Mouse (Mus musculus) hindbrain, embryonic 12.5 days (tissue): ENCODE measurements around the gene Hoxd10. TPM values are rescaled to one million over a fixed set of nuclear protein-coding genes. Genes with fewer than 3 reads are reported as not detected.
A peak's percentile ranks its signal among the peaks of the same experiment; 100 is the strongest.

Source experiments
- ATAC-seq: fragments of 200-750 bp; cut with Nextera tagmentation; 2 replicates; pipeline ENCODE4 v1.8.0; 2017; ENCODE audit warnings: moderate TSS enrichment; ENCODE audit not compliant: low FRiP score
- H3K27ac ChIP-seq: fragments of 300-500 bp; sonication (generic); 2 replicates; pipeline ENCODE4 v1.5.1; 2016; ENCODE audit warnings: mild to moderate bottlenecking
- H3K27me3 ChIP-seq: fragments of 300-500 bp; sonication (generic); 2 replicates; pipeline ENCODE4 v1.6.1; 2016; ENCODE audit warnings: mild to moderate bottlenecking
- H3K36me3 ChIP-seq: fragments of 300-500 bp; sonication (generic); 2 replicates; pipeline ENCODE4 v1.6.1; 2016; ENCODE audit warnings: mild to moderate bottlenecking
- H3K4me1 ChIP-seq: fragments of 300-500 bp; sonication (generic); 2 replicates; pipeline ENCODE4 v1.6.1; 2016
- H3K4me2 ChIP-seq: fragments of 300-500 bp; sonication (generic); replicated peaks from 2 replicates; pipeline ENCODE4 v1.6.1; 2016; ENCODE audit warnings: mild to moderate bottlenecking
- H3K4me3 ChIP-seq: fragments of 300-500 bp; sonication (generic); 2 replicates; pipeline ENCODE4 v1.5.1; 2016; ENCODE audit warnings: mild to moderate bottlenecking
- H3K9ac ChIP-seq: fragments of 300-500 bp; sonication (generic); 2 replicates; pipeline ENCODE4 v1.6.1; 2016; ENCODE audit warnings: mild to moderate bottlenecking, moderate library complexity
- H3K9me3 ChIP-seq: fragments of 300-500 bp; sonication (generic); replicated peaks from 2 replicates; pipeline ENCODE4 v1.6.1; 2016; ENCODE audit warnings: mild to moderate bottlenecking
- WGBS: fragments of 180-500 bp; shearing (Covaris S2); methylation state at CpG from one replicate; pipeline ENCODE4 v1.1.7; 2016; 5-methylcytosine and 5-hydroxymethylcytosine counted together
- polyA plus RNA-seq: library from polyadenylated mRNA; unstranded; fragments of >200 nt; fragmentation: Nextera tagmentation; extraction: Ambion mirVana; gene quantifications from 2 replicates; pipeline ENCODE4 v1.2.1, GENCODE M21; 2016

The Hoxd10 gene
- polyA plus RNA-seq, 1 experiment from 2014 or later: not detected

DNA sequence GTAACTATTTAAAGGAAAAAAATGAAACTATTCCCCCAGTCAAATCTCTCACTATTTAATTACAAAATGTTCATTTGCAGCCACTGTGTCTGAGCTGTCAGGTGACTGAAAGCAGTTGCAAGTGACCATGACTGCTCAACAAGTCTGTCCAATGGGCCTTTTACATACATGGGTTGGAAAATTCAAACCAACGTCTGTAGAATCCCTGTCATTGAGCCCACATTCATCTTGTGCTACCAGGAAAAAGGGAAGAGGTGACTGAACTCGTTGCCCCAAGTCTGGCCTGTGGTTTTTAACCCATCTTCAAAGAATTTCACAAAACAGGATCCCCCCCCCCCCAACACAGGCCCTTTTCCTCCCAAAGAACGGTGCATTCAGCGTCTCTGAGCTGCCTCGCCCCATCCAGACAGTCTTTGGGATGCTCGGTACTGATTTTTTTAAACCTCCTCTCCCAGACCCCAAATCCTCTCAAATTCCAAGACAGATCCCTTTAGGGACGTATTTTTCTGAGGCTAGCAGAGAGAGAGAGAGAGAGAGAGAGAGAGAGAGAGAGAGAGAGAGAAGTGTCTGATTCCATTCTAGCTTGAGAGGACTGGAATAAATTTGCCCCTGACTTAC is 4.2 kb downstream of the Hoxd10 start:
- Histone ChIP-seq H3K27ac (no peak overlapping the region), H3K4me3 (no peak overlapping the region), H3K27me3 (peaks cover 99% of the 10 kb centered on the region), H3K9ac (no peak overlapping the region), H3K4me1 (peaks cover 10% of the 10 kb centered on the region), H3K9me3 (0 out of 2 replicates have a peak, but pooled peaks cover 3% of the 10 kb centered on the region), H3K36me3 (no peaks in the 10 kb centered on the region), H3K4me2 (no peak overlapping the region)
- no peak for ATAC-seq
- WGBS: under 1% methylated on average over 7 of the region's 7 CpGs

DNA sequence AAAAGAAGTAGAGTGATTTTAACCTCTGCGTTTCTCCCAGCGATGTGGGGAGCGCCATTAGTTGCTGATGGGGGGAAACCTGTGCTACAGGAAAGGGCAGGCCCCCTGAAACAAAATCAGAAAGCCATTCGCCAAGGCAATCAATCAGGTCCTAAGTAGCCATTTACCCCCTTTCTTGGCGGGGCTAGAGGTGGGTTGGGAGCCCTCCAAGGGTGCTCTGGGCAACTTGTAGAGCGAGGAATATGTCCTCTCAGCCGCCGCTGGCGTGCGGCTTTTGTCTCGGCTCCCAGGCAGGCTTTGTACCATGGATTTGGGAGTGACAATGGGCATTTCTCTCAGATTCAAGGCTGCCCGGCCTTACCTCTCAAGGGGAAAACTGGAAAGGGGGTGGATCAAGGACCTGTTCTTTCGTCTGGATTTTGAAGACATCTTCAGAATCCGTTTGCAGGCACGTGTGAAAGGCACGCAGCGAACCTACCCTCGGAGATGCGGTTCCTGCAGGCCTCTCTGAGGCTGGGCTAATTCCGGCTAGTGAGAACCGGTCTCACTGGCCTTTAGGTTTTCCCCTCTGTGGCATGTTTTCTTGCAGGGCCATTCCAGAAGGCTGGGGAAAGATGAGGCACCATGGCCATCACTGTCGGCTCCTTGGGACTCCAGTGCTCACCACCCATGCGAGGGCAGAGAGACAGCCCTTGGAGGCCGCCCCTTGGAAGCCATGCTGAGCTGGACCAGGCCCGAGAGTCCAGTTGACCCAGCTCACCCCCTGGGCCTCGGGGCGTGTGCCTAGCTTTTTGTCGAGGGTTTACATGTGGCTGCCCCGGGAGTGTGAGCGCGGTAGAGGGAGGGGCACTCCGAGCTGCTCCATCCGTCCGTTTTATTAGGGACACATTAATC is 5.0 kb downstream of the Hoxd10 start:
- Histone ChIP-seq H3K27ac (no peak overlapping the region), H3K4me1 (peaks cover 10% of the 10 kb centered on the region), H3K27me3 (peaks cover 99% of the 10 kb centered on the region), H3K4me2 (no peak overlapping the region), H3K36me3 (no peaks in the 10 kb centered on the region), H3K9ac (no peak overlapping the region), H3K9me3 (no peaks in the 10 kb centered on the region), H3K4me3 (no peak overlapping the region)
- under 1% methylated on average over 34 of the region's 34 CpGs for WGBS
- no peak for ATAC-seq

DNA sequence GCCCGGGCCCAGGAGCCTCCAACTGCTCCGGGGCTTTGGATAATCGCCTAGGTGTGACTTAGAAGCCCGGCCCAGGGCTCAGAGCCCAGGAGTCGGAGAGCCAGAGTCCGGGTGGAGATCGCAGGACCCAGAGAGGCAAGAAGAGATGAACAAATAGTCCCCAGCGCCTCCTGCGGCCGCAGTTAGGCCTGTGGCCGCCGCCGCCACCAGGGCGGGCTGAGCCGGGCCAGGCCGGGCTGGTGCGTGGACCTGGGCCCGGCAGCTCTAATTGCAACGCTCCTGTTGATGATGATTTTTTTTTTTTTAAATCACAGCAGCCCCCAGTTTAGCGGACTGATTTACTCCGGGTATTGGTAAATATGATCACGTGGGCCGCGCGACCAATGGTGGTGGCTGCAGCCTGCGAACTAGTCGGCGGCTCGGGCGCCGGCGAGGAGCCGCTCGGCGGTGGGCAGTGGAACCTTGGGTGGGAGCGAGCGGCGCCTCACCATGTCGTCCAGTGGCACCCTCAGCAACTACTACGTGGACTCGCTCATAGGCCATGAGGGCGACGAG is 5.9 kb downstream of the Hoxd10 start, which contains the start of gene Hoxd9:
Gene Hoxd9 (plus strand): TSS at position 161 of the 555 bp plus-strand sequence.
- Histone ChIP-seq H3K4me2 (peak within 1 kb of the TSS; percentile 48), H3K4me1 (peaks cover 10% of the 10 kb centered on the region), H3K36me3 (no peaks in the 10 kb centered on the region), H3K27ac (no peak within 1 kb of the TSS), H3K9ac (no peak within 1 kb of the TSS), H3K4me3 (peak within 1 kb of the TSS; percentile 24), H3K9me3 (no peaks in the 10 kb centered on the region), H3K27me3 (peaks cover 97% of the 10 kb centered on the region)
- under 1% methylated on average over 43 of the region's 43 CpGs for WGBS
- peak; percentile 80 for ATAC-seq

DNA sequence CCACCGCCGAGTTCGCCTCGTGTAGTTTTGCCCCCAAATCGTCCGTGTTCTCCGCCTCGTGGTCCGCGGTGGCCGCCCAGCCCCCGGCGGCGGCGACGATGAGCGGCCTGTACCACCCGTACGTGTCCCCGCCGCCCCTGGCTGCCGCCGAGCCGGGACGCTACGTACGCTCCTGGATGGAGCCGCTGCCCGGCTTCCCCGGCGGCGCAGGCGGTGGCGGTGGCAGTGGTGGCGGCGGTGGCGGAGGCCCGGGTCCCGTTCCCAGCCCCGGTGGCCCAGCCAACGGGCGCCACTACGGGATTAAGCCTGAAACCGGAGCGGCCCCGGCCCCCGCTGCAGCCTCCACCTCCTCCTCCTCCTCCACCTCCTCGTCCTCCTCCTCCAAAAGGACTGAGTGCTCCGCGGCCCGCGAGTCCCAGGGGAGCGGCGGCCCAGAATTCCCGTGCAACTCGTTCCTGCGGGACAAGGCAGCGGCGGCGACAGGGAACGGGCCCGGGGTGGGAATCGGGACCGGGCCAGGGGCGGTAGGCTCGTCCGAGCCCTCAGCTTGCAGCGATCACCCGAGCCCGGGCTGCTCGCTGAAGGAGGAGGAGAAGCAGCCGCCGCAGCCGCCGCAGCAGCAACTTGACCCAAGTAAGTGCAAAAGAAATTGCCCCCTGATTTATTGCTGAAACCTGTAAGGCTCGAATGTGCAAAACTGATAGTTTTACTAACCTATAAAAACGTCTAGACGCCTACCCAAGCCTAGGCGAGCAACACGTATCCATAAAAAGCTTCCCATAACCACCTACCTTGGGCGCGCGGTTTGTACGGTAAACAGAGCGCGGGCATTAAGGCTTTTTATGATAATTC is 6.7 kb downstream of the Hoxd10 start:
- peak overlapping the region; percentile 48 for H3K4me2 ChIP-seq
- peaks cover 10% of the 10 kb centered on the region for H3K4me1 ChIP-seq
- no peaks in the 10 kb centered on the region for H3K9me3 ChIP-seq
- WGBS: under 1% methylated on average over 85 of the region's 86 CpGs
- H3K27ac ChIP-seq: no peak overlapping the region
- H3K4me3 ChIP-seq: peak overlapping the region; percentile 24
- peaks cover 96% of the 10 kb centered on the region for H3K27me3 ChIP-seq
- H3K36me3 ChIP-seq: no peaks in the 10 kb centered on the region
- no peak overlapping the region for H3K9ac ChIP-seq
- 0 out of 2 replicates have a peak, but pooled peaks have one; percentile 26 for ATAC-seq

DNA sequence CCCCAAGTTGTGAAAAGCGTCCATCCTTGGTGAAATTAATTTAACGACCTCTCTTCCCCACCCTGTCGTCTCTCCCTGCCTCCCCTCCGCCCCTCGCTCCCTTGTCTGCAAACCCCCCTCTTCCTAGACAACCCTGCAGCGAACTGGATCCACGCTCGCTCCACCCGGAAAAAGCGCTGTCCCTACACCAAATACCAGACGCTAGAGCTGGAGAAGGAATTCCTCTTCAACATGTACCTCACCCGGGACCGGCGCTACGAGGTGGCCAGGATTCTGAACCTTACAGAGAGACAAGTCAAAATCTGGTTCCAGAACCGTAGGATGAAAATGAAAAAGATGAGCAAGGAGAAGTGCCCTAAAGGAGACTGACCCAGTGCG is 7.3 kb downstream of the Hoxd10 start:
- Histone ChIP-seq H3K4me3 (no peak overlapping the region), H3K9me3 (no peaks in the 10 kb centered on the region), H3K4me2 (no peak overlapping the region), H3K9ac (no peak overlapping the region), H3K4me1 (peaks cover 10% of the 10 kb centered on the region), H3K27ac (no peak overlapping the region), H3K36me3 (no peaks in the 10 kb centered on the region), H3K27me3 (peaks cover 96% of the 10 kb centered on the region)
- no peak for ATAC-seq
- WGBS: 1% methylated on average over 17 of the region's 17 CpGs

DNA sequence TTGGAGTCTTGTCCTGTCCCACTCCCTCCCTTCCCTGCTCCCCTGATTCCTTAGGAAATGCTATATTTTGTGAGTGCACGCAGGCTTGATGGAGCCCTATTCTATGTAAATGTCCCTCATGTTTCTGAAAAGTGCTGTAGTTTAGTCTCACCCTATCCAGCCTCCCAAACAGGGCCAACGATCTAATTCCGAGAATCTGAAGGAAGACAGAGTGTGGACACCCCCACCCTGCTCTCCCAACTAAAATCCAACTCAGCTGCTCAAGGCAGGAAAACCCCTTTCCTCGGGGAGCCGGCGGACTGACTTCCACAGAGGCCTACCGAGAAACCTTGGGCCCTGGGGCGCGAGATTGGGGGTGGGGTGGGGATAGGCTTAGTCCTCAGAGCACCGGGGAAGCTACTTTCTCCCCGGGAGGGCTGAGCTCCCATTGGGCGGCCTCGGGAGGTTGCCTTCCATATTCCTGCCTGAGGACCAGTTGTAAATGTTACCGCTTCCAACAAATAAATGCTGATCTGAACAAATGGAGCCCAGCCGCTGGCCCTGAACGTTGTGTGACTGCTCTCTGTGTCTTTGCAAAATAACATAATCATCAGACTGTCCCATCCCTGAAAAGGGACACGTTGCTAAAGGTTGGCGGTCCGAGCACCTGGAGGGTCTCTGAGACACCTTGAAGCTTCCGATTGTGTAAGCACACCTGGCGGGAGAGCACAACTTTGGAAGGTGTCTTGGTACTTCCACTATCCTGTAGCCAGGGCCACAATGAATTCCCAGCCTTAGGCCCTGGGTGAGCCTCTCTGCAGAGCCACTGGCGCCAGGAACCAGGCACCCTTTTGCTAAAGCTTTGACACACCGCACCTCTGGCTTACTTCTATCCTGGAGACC is 8.2 kb downstream of the Hoxd10 start:
- Histone ChIP-seq H3K27me3 (peaks cover 96% of the 10 kb centered on the region), H3K4me3 (no peak overlapping the region), H3K27ac (no peak overlapping the region), H3K4me1 (peaks cover 14% of the 10 kb centered on the region), H3K4me2 (no peak overlapping the region), H3K9ac (no peak overlapping the region), H3K36me3 (no peaks in the 10 kb centered on the region), H3K9me3 (no peaks in the 10 kb centered on the region)
- WGBS: 1% methylated on average over 23 of the region's 23 CpGs
- no peak for ATAC-seq

DNA sequence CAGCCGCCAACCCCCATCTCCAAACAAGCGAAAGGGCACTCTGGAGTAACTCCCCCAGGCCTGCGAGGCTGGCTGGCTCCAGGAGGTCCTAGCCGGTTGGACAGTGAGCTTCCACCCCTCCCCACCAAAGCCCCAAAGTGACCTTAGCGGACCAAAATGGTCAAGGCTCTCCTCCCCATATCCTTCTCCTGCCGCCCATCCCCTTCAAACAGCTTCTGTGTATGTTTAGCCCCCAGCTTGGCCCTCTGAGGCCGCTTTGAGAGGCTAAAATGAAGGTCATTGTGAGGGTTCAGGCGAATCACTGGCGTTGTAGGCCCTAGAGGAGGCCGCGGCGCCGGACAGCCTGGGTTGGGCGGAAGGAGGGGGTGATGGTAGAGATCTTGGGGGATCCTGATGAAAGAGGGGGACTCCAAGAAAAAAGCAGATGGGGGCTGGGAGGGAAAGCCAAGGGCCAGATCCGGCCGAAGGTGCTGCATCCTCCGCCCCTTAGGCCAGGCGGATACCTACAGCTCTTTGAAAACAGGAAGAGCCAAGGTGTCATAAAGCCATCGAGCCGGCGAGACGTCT is 8.9 kb downstream of the Hoxd10 start:
- Histone ChIP-seq H3K4me3 (no peak overlapping the region), H3K4me2 (no peak overlapping the region), H3K36me3 (no peaks in the 10 kb centered on the region), H3K27ac (no peak overlapping the region), H3K4me1 (peaks cover 20% of the 10 kb centered on the region), H3K9ac (no peak overlapping the region), H3K9me3 (no peaks in the 10 kb centered on the region), H3K27me3 (peaks cover 92% of the 10 kb centered on the region)
- WGBS: under 1% methylated on average over 22 of the region's 22 CpGs
- no peak for ATAC-seq

DNA sequence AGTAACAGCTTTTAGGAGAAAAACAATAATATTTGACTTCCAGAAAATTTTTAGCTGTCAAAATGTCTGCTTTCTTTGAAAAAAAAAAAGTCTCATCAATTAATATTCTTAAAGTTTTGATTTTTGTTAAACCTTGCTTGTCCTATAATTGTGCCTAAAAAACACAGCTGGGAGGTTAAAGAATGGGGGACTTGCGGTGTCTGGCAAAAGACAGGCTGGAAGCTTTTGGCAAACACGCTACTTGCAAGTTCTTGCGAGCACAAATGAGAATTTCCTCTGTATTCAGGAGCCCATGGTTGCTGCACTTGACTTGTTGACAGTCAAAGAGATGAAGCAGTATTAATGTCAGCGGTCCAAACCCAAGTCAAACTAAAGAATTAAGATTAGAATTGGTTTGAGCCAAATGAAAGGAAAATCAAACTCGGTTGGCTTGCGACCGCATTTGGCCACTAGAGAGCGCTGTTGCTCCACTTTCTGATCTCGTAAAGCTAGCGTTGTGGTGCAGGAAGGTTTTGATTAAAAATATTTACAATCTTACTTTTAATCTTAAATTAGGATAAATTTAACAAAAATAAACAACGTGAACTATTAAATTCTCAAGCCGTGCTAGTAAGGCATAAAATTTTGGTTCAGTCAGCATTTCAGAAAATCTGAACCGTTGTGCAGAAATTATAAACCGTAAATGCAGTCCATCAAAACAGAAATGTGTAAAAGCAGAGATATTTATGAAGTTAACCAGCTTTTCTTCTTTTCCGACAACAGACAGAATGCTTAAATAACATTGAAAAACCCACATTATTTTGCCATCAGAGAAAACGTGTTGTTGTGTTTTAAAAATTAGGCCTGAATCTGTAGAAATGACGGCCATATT is 10.5 kb downstream of the Hoxd10 start:
- Histone ChIP-seq H3K27me3 (peaks cover 89% of the 10 kb centered on the region), H3K4me1 (peaks cover 21% of the 10 kb centered on the region), H3K9ac (no peak overlapping the region), H3K9me3 (no peaks in the 10 kb centered on the region), H3K4me3 (no peak overlapping the region), H3K27ac (no peak overlapping the region), H3K36me3 (no peaks in the 10 kb centered on the region), H3K4me2 (no peak overlapping the region)
- 11% methylated on average over 17 of the region's 17 CpGs for WGBS
- no peak for ATAC-seq

DNA sequence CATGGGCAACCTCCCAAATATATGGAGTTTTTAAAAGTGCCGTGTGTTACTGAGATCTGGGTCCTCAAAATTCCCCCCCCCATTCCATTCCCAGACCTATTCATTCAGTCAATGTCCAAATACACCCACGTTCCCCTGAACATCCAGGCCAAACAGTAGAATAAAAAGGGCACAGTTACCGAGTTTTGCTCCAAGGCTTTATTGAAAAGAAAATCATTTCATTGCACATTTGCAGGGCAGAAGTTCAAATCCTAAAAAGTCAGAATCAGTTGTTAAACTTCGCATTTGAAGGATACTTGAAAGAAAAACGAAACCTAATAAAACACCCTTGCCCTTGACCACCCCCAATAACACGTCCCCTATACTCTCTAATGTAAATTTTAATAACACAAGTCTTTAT is 11.1 kb downstream of the Hoxd10 start:
- Histone ChIP-seq H3K9me3 (no peaks in the 10 kb centered on the region), H3K36me3 (no peaks in the 10 kb centered on the region), H3K4me3 (no peak overlapping the region), H3K4me2 (no peak overlapping the region), H3K9ac (no peak overlapping the region), H3K27ac (no peak overlapping the region), H3K27me3 (peaks cover 89% of the 10 kb centered on the region), H3K4me1 (peaks cover 18% of the 10 kb centered on the region)
- no peak for ATAC-seq
- 14% methylated on average over 6 of the region's 6 CpGs for WGBS

DNA sequence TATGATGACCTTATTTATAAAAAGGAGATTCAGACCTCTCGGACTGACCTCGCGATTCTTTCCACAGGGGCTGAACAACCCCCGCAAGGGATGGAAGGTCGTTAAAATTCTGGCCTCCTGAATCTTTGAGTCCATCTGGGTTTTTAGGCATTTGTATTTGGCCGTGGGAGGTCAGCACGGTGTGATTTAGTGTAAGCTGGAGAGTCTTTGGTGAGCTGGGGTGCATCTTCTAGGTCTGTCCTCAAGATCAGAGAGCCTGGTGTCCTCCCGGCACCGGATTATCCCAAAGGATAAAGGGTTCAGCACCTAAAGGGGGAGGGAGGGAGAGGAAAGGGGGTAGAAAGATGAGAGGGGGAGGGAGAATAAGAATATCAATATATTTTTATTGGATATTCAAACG is 11.6 kb downstream of the Hoxd10 start:
- 4% methylated on average over 10 of the region's 10 CpGs for WGBS
- peaks cover 13% of the 10 kb centered on the region for H3K4me1 ChIP-seq
- no peak overlapping the region for H3K27ac ChIP-seq
- H3K9me3 ChIP-seq: no peaks in the 10 kb centered on the region
- H3K27me3 ChIP-seq: peaks cover 89% of the 10 kb centered on the region
- H3K36me3 ChIP-seq: no peaks in the 10 kb centered on the region
- ATAC-seq: no peak
- no peak overlapping the region for H3K4me2 ChIP-seq
- H3K9ac ChIP-seq: no peak overlapping the region
- no peak overlapping the region for H3K4me3 ChIP-seq
